Mouse (Mus musculus) lung, postnatal 0 days (tissue): ENCODE data around the gene Nectin2. TPM values are rescaled to one million over a fixed set of nuclear protein-coding genes. Genes with fewer than 3 reads are reported as not detected.
"Not testable (repeated sequence)": the region's sequence is repeated elsewhere in the genome, so short reads cannot be mapped to it uniquely, and the experiment has no call there.

Experiments
- ATAC-seq: fragments of 200-750 bp; cut with Nextera tagmentation; 2 replicates; pipeline ENCODE4 v1.8.0; 2017; ENCODE audit warnings: moderate library complexity
- DNase-seq: peaks from one replicate; pipeline ENCODE4 v3.0.0-alpha.2; 2016; ENCODE audit warnings: low spot score
- H3K27ac ChIP-seq: fragments of 300-500 bp; sonication (generic); 2 replicates; pipeline ENCODE4 v1.5.1; 2014; ENCODE audit warnings: antibody characterized with exemption, mild to moderate bottlenecking, low read length, mixed read lengths
- H3K27me3 ChIP-seq: fragments of 300-500 bp; sonication (generic); replicated peaks from 2 replicates; pipeline ENCODE4 v1.6.1; 2014; ENCODE audit warnings: low read length, mixed read lengths; ENCODE audit not compliant: insufficient read depth
- H3K36me3 ChIP-seq: fragments of 300-500 bp; sonication (generic); 2 replicates; pipeline ENCODE4 v1.6.1; 2014; ENCODE audit warnings: low read length, mixed read lengths; ENCODE audit not compliant: insufficient read depth
- H3K4me1 ChIP-seq: fragments of 300-500 bp; sonication (generic); 2 replicates; pipeline ENCODE4 v1.6.1; 2014; ENCODE audit warnings: antibody characterized with exemption, low read depth, low read length, mixed read lengths; ENCODE audit not compliant: insufficient read depth
- H3K4me2 ChIP-seq: fragments of 300-500 bp; sonication (generic); replicated peaks from 2 replicates; pipeline ENCODE4 v1.6.1; 2014; ENCODE audit warnings: low read depth, mild to moderate bottlenecking, low read length, moderate library complexity, mixed read lengths
- H3K4me3 ChIP-seq: fragments of 300-500 bp; sonication (generic); 2 replicates; pipeline ENCODE4 v1.5.1; 2014; ENCODE audit warnings: low read depth, low read length
- H3K9ac ChIP-seq: fragments of 300-500 bp; sonication (generic); replicated peaks from 2 replicates; pipeline ENCODE4 v1.6.1; 2014; ENCODE audit warnings: low read depth, mild to moderate bottlenecking
- H3K9me3 ChIP-seq: fragments of 300-500 bp; sonication (generic); 2 replicates; pipeline ENCODE4 v1.6.1; 2016; ENCODE audit warnings: low read length, mixed read lengths
- CTCF ChIP-seq: IDR thresholded peaks from 2 replicates; pipeline ENCODE4 v1.5.1; 2016; ENCODE audit warnings: antibody characterized with exemption, mild to moderate bottlenecking
- EP300 ChIP-seq: IDR thresholded peaks from 2 replicates; pipeline ENCODE4 v1.6.1; 2016; ENCODE audit warnings: antibody characterized with exemption, mild to moderate bottlenecking, control low read depth
- WGBS: fragments of 180-500 bp; shearing (Covaris S2); extraction: QIAGEN DNeasy Blood & Tissue Kit; methylation state at CpG from one replicate; pipeline ENCODE4 v1.1.7; 2014; 5-methylcytosine and 5-hydroxymethylcytosine counted together
- polyA plus RNA-seq: library from polyadenylated mRNA; unstranded; fragments of >200 nt; fragmentation: Nextera tagmentation; extraction: Ambion mirVana; gene quantifications from 2 replicates; pipeline ENCODE4 v1.2.1, GENCODE M21; 2015

Nectin2 gene
- polyA plus RNA-seq, 1 experiment from 2014 or later, result 113 TPM

DNA sequence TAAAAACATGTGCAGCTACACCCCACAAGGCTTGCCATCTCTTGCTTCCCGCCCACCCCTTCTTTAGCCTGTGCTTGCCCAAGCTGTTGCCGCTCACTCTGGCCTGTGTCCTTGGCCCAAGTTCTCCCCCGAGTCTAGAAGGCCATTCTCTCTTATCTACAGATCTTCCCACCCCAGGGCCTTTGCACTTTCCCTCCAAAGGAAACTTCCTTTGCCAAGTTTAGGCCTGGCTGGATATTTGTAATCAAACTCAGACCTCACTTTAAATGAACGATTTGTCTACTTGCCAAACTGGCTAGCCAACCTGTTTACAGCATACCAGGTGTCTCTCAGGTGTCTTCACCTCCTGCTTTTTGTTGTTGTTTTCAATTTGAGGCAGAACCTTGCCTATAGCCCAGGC lies 59.4 kb downstream of the Nectin2 start:
- Histone ChIP-seq H3K4me2 (no peak overlapping the region), H3K4me3 (no peak overlapping the region), H3K9me3 (no peaks in the 10 kb centered on the region), H3K4me1 (peaks cover 13% of the 10 kb centered on the region; the same call in 1 of the 2 replicates), H3K27me3 (no peaks in the 10 kb centered on the region), H3K36me3 (no peaks in the 10 kb centered on the region), H3K27ac (peak overlapping the region; percentile 81; the same call in 1 of the 2 replicates), H3K9ac (no peak overlapping the region)
- DNase-seq, result no peak
- 73% methylated on average over 4 of the region's 4 CpGs for WGBS
- ATAC-seq, result no peak
- TF ChIP-seq CTCF (no peak), EP300 (no peak)

DNA sequence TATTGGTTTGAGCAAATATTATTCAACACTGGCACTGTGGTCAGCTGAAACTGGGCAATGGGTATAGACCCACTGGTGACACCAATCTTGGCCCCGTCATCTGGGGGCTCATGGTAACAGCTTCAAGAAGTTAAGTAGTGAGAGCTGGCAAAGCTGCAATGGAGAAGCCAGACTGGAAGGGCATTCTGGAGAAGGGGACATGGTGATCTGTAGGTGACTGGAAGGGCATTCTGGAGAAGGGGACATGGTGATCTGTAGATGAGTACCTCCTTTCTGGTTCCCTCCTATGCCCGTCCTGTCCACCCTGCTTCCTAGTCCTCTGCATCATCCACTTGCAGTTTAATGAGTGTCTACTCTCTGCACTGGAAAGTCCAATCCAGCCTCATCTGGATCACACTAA lies 61.7 kb downstream of the Nectin2 start:
- no peak overlapping the region for H3K9ac ChIP-seq
- no peak overlapping the region for H3K4me3 ChIP-seq
- H3K4me1 ChIP-seq, result peaks cover 5% of the 10 kb centered on the region; the same call in 1 of the 2 replicates
- H3K9me3 ChIP-seq, result no peaks in the 10 kb centered on the region
- no peaks in the 10 kb centered on the region for H3K36me3 ChIP-seq
- TF ChIP-seq EP300 (no peak), CTCF (no peak)
- 89% methylated on average over 2 of the region's 2 CpGs for WGBS
- H3K27ac ChIP-seq, result no peak overlapping the region
- H3K27me3 ChIP-seq, result no peaks in the 10 kb centered on the region
- no peak overlapping the region for H3K4me2 ChIP-seq
- no peak for DNase-seq
- ATAC-seq, result no peak

DNA sequence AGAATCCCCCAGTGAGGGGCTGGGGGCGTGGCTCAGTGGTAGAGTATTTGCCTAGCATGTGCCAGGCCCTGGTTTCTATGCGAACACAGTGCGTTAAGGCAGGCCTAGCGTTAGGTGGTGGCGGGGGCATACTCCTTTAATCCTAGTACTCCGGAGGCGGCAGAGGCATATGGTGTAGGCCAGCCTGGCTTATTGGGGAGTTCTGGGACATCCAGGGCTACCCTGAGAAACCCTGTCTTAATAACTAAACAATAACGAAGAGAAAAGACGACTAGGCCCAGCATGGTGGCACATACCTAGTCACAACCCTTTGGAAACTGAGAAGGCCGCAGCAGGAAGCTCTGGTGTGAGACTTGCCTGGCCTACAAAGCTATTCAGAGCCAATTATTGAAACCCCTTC lies 62.2 kb downstream of the Nectin2 start:
- WGBS, result 91% methylated on average over 10 of the region's 10 CpGs

DNA sequence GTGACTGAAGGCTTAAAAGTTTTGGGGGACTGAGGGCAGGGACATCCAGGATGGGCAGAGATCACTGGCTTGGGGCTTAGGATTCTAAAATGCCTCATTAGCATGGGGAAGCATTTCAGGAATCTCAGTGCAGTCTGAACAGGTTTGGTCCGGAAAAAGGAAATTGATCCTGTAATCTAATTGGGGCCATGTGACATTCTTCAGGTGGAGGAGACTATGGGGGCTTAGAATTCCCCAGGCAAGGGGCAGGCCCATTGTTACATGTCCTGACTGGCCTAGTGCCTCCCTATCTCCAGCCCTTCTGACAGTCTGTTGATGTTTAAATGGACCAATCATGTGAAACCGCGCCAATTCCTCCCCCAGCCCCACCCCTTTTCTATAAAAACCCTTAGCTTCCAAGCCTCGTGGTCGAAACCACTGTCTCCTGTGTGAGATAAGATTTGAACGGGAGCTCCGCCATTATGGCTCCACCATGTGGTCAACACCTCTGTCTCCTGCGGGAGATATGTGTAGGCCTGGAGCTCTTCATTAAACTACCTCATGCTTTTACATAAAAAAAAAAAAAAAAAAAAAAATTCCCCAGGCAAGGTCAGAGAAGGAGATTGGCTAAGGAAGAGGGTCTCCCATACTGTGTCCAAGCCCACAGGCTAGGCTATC lies 63.2 kb downstream of the Nectin2 start:
- H3K27ac ChIP-seq, H3K27me3 ChIP-seq, H3K9ac ChIP-seq, H3K4me3 ChIP-seq, H3K36me3 ChIP-seq, H3K4me2 ChIP-seq, DNase-seq, H3K9me3 ChIP-seq, ATAC-seq: not testable (repeated sequence)
- 61% methylated on average over 8 of the region's 8 CpGs for WGBS
- peaks cover 11% of the 10 kb centered on the region; the same call in 1 of the 2 replicates for H3K4me1 ChIP-seq

More for the DNA sequence above, 62.2 kb downstream of the Nectin2 start:
- Histone ChIP-seq H3K9ac (no peak overlapping the region), H3K36me3 (no peaks in the 10 kb centered on the region), H3K4me3 (no peak overlapping the region), H3K27ac (no peak overlapping the region), H3K4me2 (no peak overlapping the region), H3K27me3 (no peaks in the 10 kb centered on the region), H3K9me3 (no peaks in the 10 kb centered on the region), H3K4me1 (peaks cover 8% of the 10 kb centered on the region; the same call in 1 of the 2 replicates)
- DNase-seq (no peak), ATAC-seq (no peak)
- TF ChIP-seq EP300 (no peak), CTCF (no peak)

DNA sequence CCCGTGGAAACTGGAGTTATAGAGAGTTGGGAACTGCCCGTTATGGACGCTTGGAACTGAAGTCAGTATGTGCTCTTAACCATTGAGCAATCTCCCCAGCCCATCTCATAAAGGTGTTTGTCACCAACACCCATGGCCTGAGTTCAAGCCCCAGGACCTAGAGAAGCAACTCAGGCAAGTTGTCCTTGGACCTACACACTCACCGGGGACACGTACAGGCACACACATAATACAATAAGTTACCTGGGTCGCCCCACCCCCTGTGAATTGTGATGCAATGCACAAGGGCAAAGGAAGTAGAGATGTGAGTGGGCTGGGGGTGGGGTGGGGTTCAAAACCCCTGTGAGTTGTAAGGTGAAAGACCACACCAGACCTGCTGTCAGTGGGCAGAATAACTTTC lies 63.8 kb downstream of the Nectin2 start:
- 74% methylated on average over 6 of the region's 6 CpGs for WGBS
- no peak overlapping the region for H3K4me2 ChIP-seq
- no peak overlapping the region for H3K27ac ChIP-seq
- H3K9ac ChIP-seq, result no peak overlapping the region
- no peak for TF ChIP-seq CTCF
- no peak for TF ChIP-seq EP300
- H3K4me1 ChIP-seq, result peaks cover 7% of the 10 kb centered on the region; the same call in 1 of the 2 replicates
- H3K4me3 ChIP-seq, result no peak overlapping the region
- DNase-seq, result no peak
- H3K27me3 ChIP-seq, result no peaks in the 10 kb centered on the region
- H3K9me3 ChIP-seq, result no peaks in the 10 kb centered on the region
- H3K36me3 ChIP-seq, result no peaks in the 10 kb centered on the region
- no peak for ATAC-seq

DNA sequence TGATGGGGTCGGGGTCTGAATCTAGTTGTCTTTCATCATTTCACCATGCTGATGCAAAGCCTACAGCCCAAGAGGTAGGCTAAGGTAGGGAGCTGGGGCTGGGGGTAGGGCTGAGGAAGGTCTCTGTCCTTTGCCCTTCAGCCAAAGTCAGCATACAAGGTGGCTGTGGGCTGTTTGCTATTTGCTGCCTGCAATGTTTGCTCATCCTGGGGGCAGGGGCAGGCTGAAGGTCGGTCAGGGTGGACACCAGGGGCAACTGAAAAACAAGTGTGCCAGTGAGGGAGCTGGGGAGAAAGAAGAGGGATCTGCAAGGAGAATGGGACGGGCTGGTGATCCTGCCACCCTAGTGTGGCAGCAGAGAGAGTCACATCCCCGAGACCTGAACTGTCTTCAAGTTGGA lies 64.9 kb downstream of the Nectin2 start:
- DNase-seq (no peak), ATAC-seq (no peak)
- Histone ChIP-seq H3K9me3 (no peaks in the 10 kb centered on the region), H3K27me3 (no peaks in the 10 kb centered on the region), H3K4me2 (no peak overlapping the region), H3K4me3 (no peak overlapping the region), H3K4me1 (peaks cover 7% of the 10 kb centered on the region; the same call in 1 of the 2 replicates), H3K27ac (no peak overlapping the region), H3K9ac (no peak overlapping the region), H3K36me3 (no peaks in the 10 kb centered on the region)
- WGBS, result 53% methylated on average over 4 of the region's 4 CpGs
- TF ChIP-seq EP300 (no peak), CTCF (no peak)
